Mouse (Mus musculus) CH12.LX (cell line): ENCODE measurements at regions not wholly inside any gene's neighbourhood (a gene's known extent, or its start where the extent isn't known, plus 50 kb on each side); places are given as distances from the start of the nearest gene placed in this dataset.

Experiments
- DNase-seq: peaks from one replicate; pipeline ENCODE4 v3.0.0-alpha.2; 2013; ENCODE audit errors: extremely low read depth
- H3K27ac ChIP-seq: 2 replicates; pipeline ENCODE4 v1.5.1; 2012; ENCODE audit warnings: low read depth, mild to moderate bottlenecking, control low read depth, moderate library complexity; ENCODE audit not compliant: insufficient read depth
- H3K27me3 ChIP-seq: replicated peaks from 2 replicates; pipeline ENCODE3; 2012; ENCODE audit warnings: inconsistent platforms
- H3K36me3 ChIP-seq, 2 experiments: replicated peaks in 1 of 2; 2 replicates each; pipeline versions ENCODE3 to v1.6.1; 2012; ENCODE audit warnings: inconsistent platforms in 1 of 2, low read length in 1 of 2, mild to moderate bottlenecking in 1 of 2, mixed read lengths in 1 of 2, moderate library complexity in 1 of 2; ENCODE audit not compliant: control insufficient read depth in 1 of 2, insufficient read depth in 1 of 2
- H3K4me1 ChIP-seq, 2 experiments: 2 replicates each; pipeline ENCODE4 v1.6.1; 2012; ENCODE audit warnings: inconsistent platforms in 1 of 2, moderate library complexity in 1 of 2; ENCODE audit not compliant: insufficient read depth in 2 of 2, control insufficient read depth in 1 of 2
- H3K4me2 ChIP-seq: 2 replicates; pipeline ENCODE4 v1.6.1; 2012; ENCODE audit warnings: low read depth, mild to moderate bottlenecking, control low read depth; ENCODE audit not compliant: poor library complexity, insufficient read depth, severe bottlenecking
- H3K4me3 ChIP-seq, 3 experiments: fragments of 150-350 bp in 1 of 3; sonication (generic) in 1 of 3; replicated peaks in 1 of 3; 2 replicates each; pipeline versions ENCODE3 to v1.5.1; 2011 to 2012; ENCODE audit warnings: low read depth in 2 of 3, low read length in 2 of 3, mild to moderate bottlenecking in 2 of 3, moderate library complexity in 2 of 3, control low read depth in 1 of 3, improper control_type of control experiment in 1 of 3, inconsistent platforms in 1 of 3, mixed read lengths in 1 of 3; ENCODE audit not compliant: poor library complexity in 1 of 3
- H3K79me2 ChIP-seq: replicated peaks from 2 replicates; pipeline ENCODE4 v1.6.1; 2012; ENCODE audit warnings: mild to moderate bottlenecking, moderate library complexity; ENCODE audit not compliant: control insufficient read depth, poor library complexity, insufficient read depth, severe bottlenecking; ENCODE audit errors: extremely low read depth
- H3K9ac ChIP-seq: 2 replicates; pipeline ENCODE4 v1.6.1; 2012; ENCODE audit warnings: low read depth, mild to moderate bottlenecking, control low read depth, moderate library complexity; ENCODE audit not compliant: insufficient read depth
- H3K9me3 ChIP-seq: replicated peaks from 2 replicates; pipeline ENCODE3; 2012; ENCODE audit warnings: low read length, inconsistent platforms, mixed read lengths
- BHLHE40 ChIP-seq: IDR thresholded peaks from 2 replicates; pipeline ENCODE4 v1.6.1; 2011; ENCODE audit warnings: mild to moderate bottlenecking, low read depth, low read length, improper control_type of control experiment
- CHD2 ChIP-seq: IDR thresholded peaks from 2 replicates; pipeline ENCODE4 v1.6.1; 2011; ENCODE audit warnings: low read length, improper control_type of control experiment
- E2F4 ChIP-seq: IDR thresholded peaks from 2 replicates; pipeline ENCODE4 v1.6.1; 2011; ENCODE audit warnings: low read depth, low read length, improper control_type of control experiment; ENCODE audit not compliant: insufficient replicate concordance
- ELF1 ChIP-seq: IDR thresholded peaks from 2 replicates; pipeline ENCODE4 v1.6.1; 2014; ENCODE audit warnings: low read depth, mild to moderate bottlenecking, inconsistent platforms, low read length, improper control_type of control experiment
- EP300 ChIP-seq: IDR thresholded peaks from 2 replicates; pipeline ENCODE4 v1.6.1; 2011; ENCODE audit warnings: low read length, improper control_type of control experiment
- ETS1 ChIP-seq: conservative IDR thresholded peaks from 2 replicates; pipeline ENCODE4 v1.6.1; 2012; ENCODE audit warnings: low read depth, mild to moderate bottlenecking, inconsistent platforms, low read length, improper control_type of control experiment, moderate library complexity
- IRF4 ChIP-seq: IDR thresholded peaks from 2 replicates; pipeline ENCODE4 v1.6.1; 2014; ENCODE audit warnings: low read depth, mild to moderate bottlenecking, inconsistent platforms, low read length, improper control_type of control experiment
- KAT2A ChIP-seq: IDR thresholded peaks from 2 replicates; pipeline ENCODE4 v1.6.1; 2012; ENCODE audit warnings: low read length, improper control_type of control experiment, inconsistent platforms; ENCODE audit not compliant: insufficient replicate concordance
- MAFK ChIP-seq: IDR thresholded peaks from 2 replicates; pipeline ENCODE4 v1.6.1; 2011; ENCODE audit warnings: low read length, improper control_type of control experiment; ENCODE audit not compliant: insufficient replicate concordance
- MEF2A ChIP-seq: IDR thresholded peaks from 2 replicates; pipeline ENCODE4 v1.6.1; 2014; ENCODE audit warnings: low read depth, mild to moderate bottlenecking, inconsistent platforms, low read length, improper control_type of control experiment, borderline replicate concordance
- MXI1 ChIP-seq: IDR thresholded peaks from 2 replicates; pipeline ENCODE4 v1.6.1; 2011; ENCODE audit warnings: mild to moderate bottlenecking, low read depth, low read length, improper control_type of control experiment
- PAX5 ChIP-seq: IDR thresholded peaks from 2 replicates; pipeline ENCODE4 v1.6.1; 2012; ENCODE audit warnings: low read length, inconsistent platforms, mixed read lengths
- POLR2A ChIP-seq: IDR thresholded peaks from 2 replicates; pipeline ENCODE4 v1.6.1; 2011; ENCODE audit warnings: low read depth, mild to moderate bottlenecking, improper control_type of control experiment, low read length
- RAD21 ChIP-seq: IDR thresholded peaks from 2 replicates; pipeline ENCODE4 v1.6.1; 2011; ENCODE audit warnings: low read depth, mild to moderate bottlenecking, low read length, improper control_type of control experiment, moderate library complexity
- SIN3A ChIP-seq: IDR thresholded peaks from 2 replicates; pipeline ENCODE4 v1.6.1; 2012; ENCODE audit warnings: low read length, improper control_type of control experiment, inconsistent platforms
- TBP ChIP-seq: conservative IDR thresholded peaks from 2 replicates; pipeline ENCODE4 v1.6.1; 2011; ENCODE audit warnings: low read depth, low read length, improper control_type of control experiment
- TCF12 ChIP-seq: IDR thresholded peaks from 2 replicates; pipeline ENCODE4 v1.6.1; 2014; ENCODE audit warnings: low read depth, mild to moderate bottlenecking, inconsistent platforms, low read length, improper control_type of control experiment
- ZC3H11A ChIP-seq: IDR thresholded peaks from 2 replicates; pipeline ENCODE4 v1.6.1; 2012; ENCODE audit warnings: low read depth, mild to moderate bottlenecking, inconsistent platforms, low read length, improper control_type of control experiment
- ZKSCAN1 ChIP-seq: IDR thresholded peaks from 2 replicates; pipeline ENCODE4 v1.6.1; 2012; ENCODE audit warnings: low read depth, inconsistent platforms, low read length, improper control_type of control experiment, borderline replicate concordance
- ZMIZ1 ChIP-seq: IDR thresholded peaks from 2 replicates; pipeline ENCODE4 v1.6.1; 2012; ENCODE audit warnings: low read depth, mild to moderate bottlenecking, inconsistent platforms, low read length, improper control_type of control experiment
- ZNF384 ChIP-seq: IDR thresholded peaks from 2 replicates; pipeline ENCODE4 v1.6.1; 2012; ENCODE audit warnings: low read depth, low read length, improper control_type of control experiment, inconsistent platforms
- dilution Hi-C: fragments of 300-500 bp; cut with MboI; formaldehyde crosslinking; loops from 2 replicates; pipeline ENCODE4 v1.14.3; 2020; ENCODE audit warnings: low sequenced_read_pairs; ENCODE audit not compliant: extremely low pct_unique_long_range_greater_than_20kb, extremely low pct_ligation_motif_present
- in situ Hi-C: fragments of 300-500 bp; cut with MboI; formaldehyde crosslinking; loops from 3 replicates; pipeline ENCODE4 v1.14.3; 2019; ENCODE audit warnings: low sequenced_read_pairs, low pct_ligation_motif_present, low pct_unique_long_range_greater_than_20kb, mixed read lengths

DNA sequence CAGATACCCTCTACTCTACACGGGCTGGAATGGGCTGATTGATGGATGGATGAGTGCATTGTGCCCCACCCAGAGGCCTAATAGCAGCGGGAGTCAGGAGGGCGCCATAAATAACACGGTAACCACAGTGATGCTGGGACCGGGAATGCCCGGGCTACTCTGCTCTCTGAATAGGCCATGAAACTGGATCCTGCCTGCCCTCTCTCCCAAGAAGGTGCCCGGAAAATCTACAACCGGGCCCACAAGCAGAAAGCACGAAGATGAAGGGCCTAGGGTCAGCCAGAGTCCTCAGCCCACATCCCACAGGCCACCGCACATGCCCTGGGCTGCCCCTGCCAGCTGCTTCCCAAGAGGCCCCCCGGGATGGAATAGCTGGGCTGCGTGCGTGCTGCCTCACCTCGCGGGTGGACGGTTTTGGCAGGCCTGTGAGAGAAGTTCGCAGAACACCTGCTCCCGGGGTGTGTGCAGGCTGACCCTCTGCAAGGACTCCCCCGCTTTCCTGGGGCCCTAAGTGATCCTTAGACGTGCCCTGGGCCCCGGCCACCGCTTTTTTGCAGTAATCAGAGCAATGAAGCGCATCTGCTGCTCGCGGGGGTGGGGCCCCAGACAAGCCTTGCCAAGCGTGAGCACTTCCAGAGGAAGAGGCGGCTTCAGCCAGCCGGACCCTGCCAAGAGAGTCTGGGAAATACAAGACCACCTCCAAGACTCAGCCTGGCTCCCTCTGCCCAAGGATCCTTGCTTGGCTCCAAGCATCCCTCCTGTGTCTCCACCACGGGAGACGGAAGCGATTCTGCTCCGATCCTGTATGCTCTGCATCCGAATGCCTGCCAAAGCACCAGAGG, 106.7 kb upstream of the Tbx3 start:
- H3K36me3 ChIP-seq, result no peaks in the 10 kb centered on the region
- H3K27me3 ChIP-seq, result no peaks in the 10 kb centered on the region
- DNase-seq, result no peak
- in situ Hi-C loops, result no loop called here
- no peak overlapping the region for H3K27ac ChIP-seq
- dilution Hi-C loops, result no loop called here
- peaks cover 86% of the 10 kb centered on the region for H3K9me3 ChIP-seq
- no peaks in the 10 kb centered on the region for H3K4me1 ChIP-seq
- H3K79me2 ChIP-seq, result no peaks in the 10 kb centered on the region
- TF ChIP-seq BHLHE40 (no peak), ELF1 (no peak), MEF2A (no peak), CHD2 (no peak), ZKSCAN1 (no peak), MAFK (no peak), IRF4 (no peak), EP300 (no peak), PAX5 (no peak), SIN3A (no peak), ZC3H11A (no peak), TBP (no peak), POLR2A (no peak), ETS1 (no peak), RAD21 (no peak), KAT2A (no peak), MXI1 (no peak), E2F4 (no peak), ZMIZ1 (no peak)
- TF ChIP-seq, all 38 proteins: peak for 0
- no peak overlapping the region for H3K9ac ChIP-seq
- H3K4me2 ChIP-seq, result no peak overlapping the region
- no peak overlapping the region for H3K4me3 ChIP-seq

DNA sequence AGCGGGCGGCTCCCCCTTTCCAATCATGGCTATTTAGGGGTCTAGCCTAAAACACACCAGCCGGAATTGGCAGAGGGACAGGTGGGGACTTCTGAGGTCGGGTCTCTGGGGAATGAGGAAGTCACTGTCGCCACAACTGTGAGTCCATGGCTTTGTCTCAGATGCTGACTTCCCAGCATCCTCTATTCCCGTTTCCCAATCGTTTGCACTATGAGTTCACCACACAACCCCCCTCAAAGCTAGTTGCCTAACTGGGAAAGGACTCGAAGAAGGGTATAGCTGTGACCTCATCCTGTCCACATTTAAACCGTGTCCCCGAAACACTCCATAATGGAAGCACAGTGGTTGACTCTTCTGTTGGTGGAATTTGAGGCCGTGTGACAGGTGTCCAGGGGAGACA, 102.8 kb upstream of the Tbx3 start:
- Histone ChIP-seq H3K9ac (no peak overlapping the region), H3K4me2 (no peak overlapping the region), H3K4me1 (no peaks in the 10 kb centered on the region), H3K9me3 (peaks cover 85% of the 10 kb centered on the region), H3K27me3 (no peaks in the 10 kb centered on the region), H3K36me3 (no peaks in the 10 kb centered on the region), H3K4me3 (no peak overlapping the region), H3K27ac (no peak overlapping the region), H3K79me2 (no peaks in the 10 kb centered on the region)
- TF ChIP-seq TCF12 (no peak), ZNF384 (no peak)
- dilution Hi-C loops, result no loop called here
- in situ Hi-C loops, result no loop called here
- no peak for DNase-seq
